Mouse (Mus musculus) intestine, embryonic 15.5 days (tissue): ENCODE data around the gene Cpn2. TPM values are rescaled to one million over a fixed set of nuclear protein-coding genes. Genes with fewer than 3 reads are reported as not detected.

Source experiments
- ATAC-seq: fragments of 200-750 bp; cut with Nextera tagmentation; 2 replicates; pipeline ENCODE4 v1.8.0; 2017; ENCODE audit warnings: moderate TSS enrichment, moderate library complexity
- H3K27ac ChIP-seq: fragments of 300-500 bp; sonication (generic); 2 replicates; pipeline ENCODE4 v1.5.1; 2015; ENCODE audit warnings: mild to moderate bottlenecking, inconsistent platforms
- H3K27me3 ChIP-seq: fragments of 300-500 bp; sonication (generic); replicated peaks from 2 replicates; pipeline ENCODE4 v1.6.1; 2015; ENCODE audit warnings: inconsistent platforms
- H3K36me3 ChIP-seq: fragments of 300-500 bp; sonication (generic); 2 replicates; pipeline ENCODE4 v1.6.1; 2015; ENCODE audit warnings: inconsistent platforms
- H3K4me1 ChIP-seq: fragments of 300-500 bp; sonication (generic); replicated peaks from 2 replicates; pipeline ENCODE4 v1.6.1; 2015; ENCODE audit warnings: inconsistent platforms
- H3K4me2 ChIP-seq: fragments of 300-500 bp; sonication (generic); replicated peaks from 2 replicates; pipeline ENCODE4 v1.6.1; 2015; ENCODE audit warnings: mild to moderate bottlenecking, inconsistent platforms
- H3K4me3 ChIP-seq: fragments of 300-500 bp; sonication (generic); replicated peaks from 2 replicates; pipeline ENCODE4 v1.5.1; 2015; ENCODE audit warnings: inconsistent platforms
- H3K9ac ChIP-seq: fragments of 300-500 bp; sonication (generic); 2 replicates; pipeline ENCODE4 v1.6.1; 2015; ENCODE audit warnings: inconsistent platforms
- H3K9me3 ChIP-seq: fragments of 300-500 bp; sonication (generic); 2 replicates; pipeline ENCODE4 v1.6.1; 2016; ENCODE audit warnings: inconsistent platforms
- WGBS: fragments of 180-500 bp; shearing (Covaris S2); methylation state at CpG from one replicate; pipeline ENCODE4 v1.1.7; 2015; 5-methylcytosine and 5-hydroxymethylcytosine counted together
- polyA plus RNA-seq: library from polyadenylated mRNA; unstranded; fragments of >200 nt; fragmentation: Nextera tagmentation; extraction: Ambion mirVana; gene quantifications from 2 replicates; pipeline ENCODE4 v1.2.1, GENCODE M21; 2015

The Cpn2 gene
- polyA plus RNA-seq, 1 experiment from 2014 or later, result 0.19 TPM

DNA sequence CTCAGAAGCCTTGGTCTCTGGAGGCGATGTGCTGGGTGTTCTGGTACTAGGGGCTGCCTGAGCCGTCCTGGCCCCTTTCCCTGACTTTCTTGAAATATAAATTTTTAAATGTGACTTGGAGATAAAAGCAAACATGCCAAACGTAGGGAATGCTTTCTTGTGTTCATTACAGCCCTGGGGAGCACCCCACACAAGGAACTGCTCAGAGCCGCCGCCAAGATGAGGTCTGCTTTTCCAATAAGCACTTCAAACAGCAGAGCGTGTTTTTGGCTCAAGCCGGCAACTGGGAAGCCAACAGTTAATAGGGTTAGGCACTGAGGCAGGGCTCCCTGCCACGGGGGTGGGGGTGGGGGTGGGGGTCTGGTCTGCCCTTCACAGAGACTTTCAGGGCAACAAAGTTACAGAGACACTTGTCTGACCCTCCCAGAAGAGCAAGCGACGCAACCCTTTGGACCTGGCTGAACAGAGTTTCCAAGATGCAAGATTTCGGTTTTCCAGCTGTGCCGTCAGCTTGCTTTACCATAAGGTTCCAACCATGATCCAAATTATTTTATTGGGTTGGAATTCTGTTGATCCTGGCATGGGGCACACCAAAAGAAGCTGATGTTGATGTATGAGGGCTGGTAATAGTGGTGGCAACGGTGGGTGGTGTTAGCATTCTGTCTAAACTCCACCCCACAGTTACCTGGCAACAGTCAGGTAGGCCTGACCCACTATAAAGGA lies 35.3 kb downstream of the Cpn2 start:
- peaks cover 21% of the 10 kb centered on the region for H3K4me1 ChIP-seq
- H3K36me3 ChIP-seq, result no peaks in the 10 kb centered on the region
- no peak overlapping the region for H3K4me2 ChIP-seq
- no peaks in the 10 kb centered on the region; the same call in 1 of the 2 replicates for H3K27me3 ChIP-seq
- 38% methylated on average over 13 of the region's 13 CpGs for WGBS
- no peak overlapping the region; the same call in 1 of the 2 replicates for H3K27ac ChIP-seq
- no peak overlapping the region for H3K9ac ChIP-seq
- no peak overlapping the region for H3K4me3 ChIP-seq
- no peaks in the 10 kb centered on the region for H3K9me3 ChIP-seq
- no peak for ATAC-seq

DNA sequence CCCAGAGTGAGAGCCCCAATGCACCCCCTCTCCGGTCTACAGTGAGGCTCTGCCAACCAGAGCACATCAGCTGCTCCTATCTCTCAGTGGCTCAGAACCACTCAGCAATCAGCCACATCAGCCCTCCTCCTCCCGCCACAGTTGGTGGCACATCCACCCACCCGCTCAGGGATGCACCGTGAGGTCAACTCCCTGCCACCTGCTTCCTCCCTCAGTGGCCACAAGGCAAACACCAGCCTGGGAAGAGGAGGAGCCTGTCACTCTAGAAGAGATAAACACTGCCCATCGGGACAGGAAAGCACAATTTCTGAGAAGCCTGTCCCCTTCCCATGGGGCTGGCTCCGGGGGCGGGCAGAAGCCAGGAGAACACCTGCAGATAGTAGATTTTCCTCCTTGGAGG lies 39.9 kb downstream of the Cpn2 start:
- Histone ChIP-seq H3K36me3 (no peaks in the 10 kb centered on the region), H3K27ac (no peak overlapping the region)

DNA sequence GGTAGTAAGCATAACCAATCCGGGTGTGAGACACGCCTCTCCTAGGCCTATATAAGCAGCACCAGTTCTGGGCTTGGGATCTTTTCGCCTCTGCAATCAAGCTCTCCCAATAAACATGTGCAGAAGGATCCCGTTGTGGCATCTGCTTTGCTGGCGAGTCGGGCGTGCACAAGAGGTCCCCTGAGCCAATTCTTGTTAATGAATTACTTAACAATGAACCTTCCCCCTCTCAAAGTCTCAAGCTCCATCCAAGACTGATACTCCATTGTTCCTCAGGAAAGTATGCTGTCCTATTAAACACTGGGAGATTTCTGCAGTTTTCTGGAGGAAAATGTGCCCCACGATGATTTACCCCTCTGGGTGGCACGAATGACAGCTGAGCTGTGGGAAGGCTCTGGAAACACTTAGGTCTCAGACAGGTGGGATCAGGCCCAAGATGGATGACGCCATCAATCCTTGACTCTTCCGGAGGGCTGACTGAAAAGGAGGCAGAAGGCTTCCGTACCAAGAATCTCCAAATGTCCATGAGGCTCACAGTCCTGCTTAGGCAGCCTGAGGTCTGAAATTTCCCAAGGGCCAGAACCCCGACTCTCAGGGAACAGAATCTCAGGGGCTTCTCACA lies 46.0 kb downstream of the Cpn2 start:
- 68% methylated on average over 13 of the region's 13 CpGs for WGBS
- Histone ChIP-seq H3K4me1 (no peaks in the 10 kb centered on the region), H3K27me3 (no peaks in the 10 kb centered on the region), H3K36me3 (no peaks in the 10 kb centered on the region), H3K4me2 (no peak overlapping the region), H3K27ac (no peak overlapping the region), H3K9ac (no peak overlapping the region), H3K4me3 (no peak overlapping the region), H3K9me3 (no peaks in the 10 kb centered on the region)
- ATAC-seq, result no peak

More for the DNA sequence above, 39.9 kb downstream of the Cpn2 start:
- H3K4me3 ChIP-seq, result no peak overlapping the region
- peaks cover 7% of the 10 kb centered on the region for H3K4me1 ChIP-seq
- ATAC-seq, result no peak
- H3K9ac ChIP-seq, result no peak overlapping the region
- no peaks in the 10 kb centered on the region for H3K9me3 ChIP-seq
- no peaks in the 10 kb centered on the region for H3K27me3 ChIP-seq
- WGBS, result 38% methylated on average over 7 of the region's 7 CpGs
- no peak overlapping the region for H3K4me2 ChIP-seq

GRCm38 (mm10) chr16:30215811-30216210 lies 51.5 kb downstream of the Cpn2 start:
- Histone ChIP-seq H3K4me3 (no peak overlapping the region), H3K9ac (no peak overlapping the region), H3K27ac (no peak overlapping the region), H3K27me3 (no peaks in the 10 kb centered on the region), H3K36me3 (no peaks in the 10 kb centered on the region), H3K4me1 (no peaks in the 10 kb centered on the region), H3K9me3 (no peaks in the 10 kb centered on the region), H3K4me2 (no peak overlapping the region)
- 33% methylated on average over 2 of the region's 2 CpGs for WGBS
- ATAC-seq, result no peak

GRCm38 (mm10) chr16:30213644-30214043 lies 53.7 kb downstream of the Cpn2 start:
- 72% methylated on average over 1 of the region's 1 CpGs for WGBS

DNA sequence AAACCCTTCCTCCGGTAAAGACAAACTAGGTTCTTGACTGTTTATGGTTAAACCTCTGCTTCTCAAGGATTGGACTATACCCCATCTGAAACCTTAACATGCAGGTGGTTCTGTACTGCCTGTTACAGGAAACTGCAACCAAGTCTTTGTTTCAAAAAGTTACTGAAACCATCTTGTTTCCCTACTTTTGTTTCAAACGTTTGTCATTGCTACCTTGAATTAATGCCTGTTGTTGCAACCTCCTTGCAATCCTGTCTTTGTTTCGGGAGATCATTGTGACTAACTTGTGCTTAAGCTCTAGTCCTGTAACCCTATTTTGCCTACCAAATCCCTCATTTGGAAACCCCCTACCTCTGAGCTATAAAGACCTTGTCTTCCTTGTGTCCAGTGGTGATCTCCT lies 55.3 kb downstream of the Cpn2 start:
- Histone ChIP-seq H3K9me3 (no peaks in the 10 kb centered on the region), H3K36me3 (no peaks in the 10 kb centered on the region), H3K27me3 (no peaks in the 10 kb centered on the region), H3K4me3 (no peak overlapping the region), H3K4me1 (no peaks in the 10 kb centered on the region), H3K9ac (no peak overlapping the region), H3K27ac (no peak overlapping the region), H3K4me2 (no peak overlapping the region)
- no peak for ATAC-seq
- 75% methylated on average over 3 of the region's 3 CpGs for WGBS

More at GRCm38 (mm10) chr16:30213644-30214043, 53.7 kb downstream of the Cpn2 start:
- Histone ChIP-seq H3K4me2 (no peak overlapping the region), H3K9ac (no peak overlapping the region), H3K27me3 (no peaks in the 10 kb centered on the region), H3K36me3 (no peaks in the 10 kb centered on the region), H3K4me3 (no peak overlapping the region), H3K27ac (no peak overlapping the region), H3K4me1 (no peaks in the 10 kb centered on the region), H3K9me3 (no peaks in the 10 kb centered on the region)
- no peak for ATAC-seq

- Histone ChIP-seq H3K9ac (no peak overlapping the region), H3K36me3 (no peaks in the 10 kb centered on the region), H3K9me3 (no peaks in the 10 kb centered on the region), H3K27me3 (no peaks in the 10 kb centered on the region), H3K4me3 (no peak overlapping the region), H3K4me2 (no peak overlapping the region), H3K4me1 (0 out of 2 replicates have a peak, but pooled peaks cover 6% of the 10 kb centered on the region), H3K27ac (no peak overlapping the region)
- ATAC-seq, result no peak
- WGBS, result 92% methylated on average over 1 of the region's 1 CpGs
Observed at GRCm38 (mm10) chr16:30209264-30209663, 58.0 kb downstream of the Cpn2 start.

DNA sequence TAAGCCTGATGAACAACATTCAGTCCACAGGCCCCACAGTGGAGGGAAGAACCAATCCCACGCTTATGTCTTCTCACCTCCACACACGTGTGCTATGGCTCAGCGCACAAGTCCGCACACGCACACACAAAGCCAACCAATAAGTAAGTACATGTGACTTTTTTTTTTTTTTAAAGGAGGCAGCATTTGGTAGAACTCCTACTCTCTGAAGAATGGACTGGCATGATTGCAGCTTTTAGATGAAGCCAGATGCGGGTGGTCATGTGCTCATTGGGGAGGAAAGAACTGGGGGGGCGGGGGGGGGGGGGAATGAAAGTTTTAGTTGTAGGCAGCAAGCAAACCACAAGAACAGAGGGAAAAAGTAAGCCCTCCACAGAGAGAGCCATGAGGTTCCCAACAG lies 59.3 kb downstream of the Cpn2 start:
- Histone ChIP-seq H3K36me3 (no peaks in the 10 kb centered on the region), H3K4me2 (no peak overlapping the region), H3K4me1 (0 out of 2 replicates have a peak, but pooled peaks cover 6% of the 10 kb centered on the region), H3K27ac (no peak overlapping the region), H3K9ac (no peak overlapping the region), H3K4me3 (no peak overlapping the region), H3K9me3 (no peaks in the 10 kb centered on the region), H3K27me3 (no peaks in the 10 kb centered on the region)
- WGBS, result 93% methylated on average over 7 of the region's 7 CpGs
- no peak for ATAC-seq

- H3K4me2 ChIP-seq, result no peak overlapping the region
- H3K4me1 ChIP-seq, result 0 out of 2 replicates have a peak, but pooled peaks cover 6% of the 10 kb centered on the region
- H3K36me3 ChIP-seq, result no peaks in the 10 kb centered on the region
- H3K27me3 ChIP-seq, result no peaks in the 10 kb centered on the region
- ATAC-seq, result no peak
- H3K9me3 ChIP-seq, result no peaks in the 10 kb centered on the region
- H3K27ac ChIP-seq, result no peak overlapping the region
- no peak overlapping the region for H3K9ac ChIP-seq
- H3K4me3 ChIP-seq, result no peak overlapping the region
- WGBS, result 91% methylated on average over 11 of the region's 11 CpGs
Observed at GRCm38 (mm10) chr16:30207111-30207828, 60.0 kb downstream of the Cpn2 start.

Other genes starting within 250 kb of the Cpn2 start
- 55.7 and 67.4 TPM in 2 replicates for gene Hes1, start 203.1 kb downstream of the Cpn2 start, polyA plus RNA-seq
- gene Lrrc15, start 15.8 kb upstream of the Cpn2 start, polyA plus RNA-seq, result 0.43 and 0.44 TPM in 2 replicates
- 0.46 and 0.59 TPM in 2 replicates for gene Gp5, start 43.3 kb upstream of the Cpn2 start, polyA plus RNA-seq
- 18.9 and 21.4 TPM in 2 replicates for gene Atp13a3, start 138.5 kb upstream of the Cpn2 start, polyA plus RNA-seq